ENCODE assay signal across 23 mouse cellular contexts in genomic region chr2:52639530-52639875, GRCm38 (mm10). TPM values are rescaled to one million over a fixed set of nuclear protein-coding genes. Genes with fewer than 3 reads are reported as not detected.
DNase-seq lines count a peak whose midpoint lies in the region; ATAC-seq and TF ChIP-seq lines count a peak whose summit lies in the region.
"Had no signal": no experiment of that assay in that cellular context is flagged by ENCODE, and none has a peak within 500 bp of the region (broad histone marks: within the 10 kb centered on the region; RNA-seq: fewer than 3 reads in every experiment).

No protein-coding gene starts in this region.

- no peak for TF ChIP-seq POLR2A in kidney, adult 2 months (IDR thresholded peaks at IDR 0.05; ENCODE audit: low read depth, low read length)
- TF ChIP-seq POLR2A in limb, embryonic 14.5 days (IDR thresholded peaks at IDR 0.05; ENCODE audit: borderline replicate concordance, extremely low read depth, insufficient read depth, insufficient read length), result no peak

- no peaks in the 10 kb centered on the region for H3K27me3 ChIP-seq in kidney, adult 2 months (replicated peaks; ENCODE audit: control insufficient read depth, insufficient read depth, low read length)
- H3K27me3 ChIP-seq in limb, embryonic 14.5 days (ENCODE audit: control insufficient read depth, insufficient read depth, low read length), result no peaks in the 10 kb centered on the region
- 0 out of 2 replicates have a peak, but pooled peaks cover 3% of the 10 kb centered on the region for H3K27me3 ChIP-seq in limb, embryonic 10.5 days (ENCODE audit: low read depth, poor library complexity, severe bottlenecking)
- H3K27me3 ChIP-seq in lung, embryonic 16.5 days (ENCODE audit: control insufficient read depth, insufficient read depth, low read depth, low read length), result no peaks in the 10 kb centered on the region
- H3K27me3 ChIP-seq in hindbrain, embryonic 16.5 days (replicated peaks; ENCODE audit: control insufficient read depth, insufficient read depth, low read length), result no peaks in the 10 kb centered on the region

- WGBS in kidney, adult 2 months, result 41% methylated on average over 4 of the region's 4 CpGs
- WGBS in limb, embryonic 14.5 days, result 49% methylated on average over 4 of the region's 4 CpGs
- 86% methylated on average over 4 of the region's 4 CpGs for WGBS in limb, embryonic 10.5 days
- 24% methylated on average over 4 of the region's 4 CpGs for WGBS in lung, embryonic 16.5 days
- 64% methylated on average over 4 of the region's 4 CpGs for WGBS in hindbrain, embryonic 16.5 days

- peak overlapping the region; percentile 55; the same call in 1 of the 2 replicates for H3K27ac ChIP-seq in kidney, adult 2 months (ENCODE audit: insufficient read depth, low read depth, low read length)
- no peak overlapping the region for H3K27ac ChIP-seq in limb, embryonic 14.5 days (replicated peaks; ENCODE audit: low read depth, low read length)
- no peak overlapping the region for H3K27ac ChIP-seq in limb, embryonic 10.5 days
- peak overlapping the region; percentile 5; the same call in 1 of the 2 replicates for H3K27ac ChIP-seq in lung, embryonic 16.5 days (ENCODE audit: low read length)
- no peak overlapping the region for H3K27ac ChIP-seq in hindbrain, embryonic 16.5 days (ENCODE audit: low read depth, low read length)
- H3K27ac ChIP-seq: embryonic facial prominence, embryonic 13.5 days; forebrain, embryonic 10.5 days; forebrain, embryonic 13.5 days; heart, adult 2 months; heart, embryonic 10.5 days; heart, embryonic 13.5 days; hindbrain, embryonic 14.5 days had no signal

- no peak for DNase-seq in kidney, adult 2 months
- DNase-seq in kidney, postnatal 36 days, result no peak
- peak; percentile 35 for DNase-seq in limb, embryonic 14.5 days (ENCODE audit: low spot score)
- DNase-seq in limb, embryonic 10.5 days (ENCODE audit: low spot score), result no peak
- no peak for DNase-seq in lung, postnatal 4 days
- DNase-seq: adrenal gland, adult 2 months; adrenal gland, postnatal 14 days; cerebellum, adult 11-12 months; gastrocnemius, postnatal 10 days; gastrocnemius, postnatal 36 days; heart, adult 2 months; heart, postnatal 14 days; heart, postnatal 4 days had no signal

- no peak overlapping the region for H3K4me2 ChIP-seq in limb, embryonic 14.5 days (replicated peaks; ENCODE audit: low read depth, low read length, severe bottlenecking)
- no peak overlapping the region for H3K4me2 ChIP-seq in lung, embryonic 16.5 days (ENCODE audit: low read depth, low read length)
- H3K4me2 ChIP-seq in hindbrain, embryonic 16.5 days (ENCODE audit: low read length), result no peak overlapping the region
- H3K4me2 ChIP-seq: embryonic facial prominence, embryonic 13.5 days; forebrain, embryonic 13.5 days; heart, embryonic 13.5 days; hindbrain, embryonic 14.5 days had no signal

- no peak overlapping the region for H3K4me3 ChIP-seq in kidney, adult 2 months (ENCODE audit: insufficient read depth, low read depth, low read length)
- H3K4me3 ChIP-seq in limb, embryonic 14.5 days (replicated peaks; ENCODE audit: low read length), result no peak overlapping the region
- no peak overlapping the region for H3K4me3 ChIP-seq in limb, embryonic 10.5 days
- H3K4me3 ChIP-seq in lung, embryonic 16.5 days (ENCODE audit: low read length), result no peak overlapping the region
- no peak overlapping the region for H3K4me3 ChIP-seq in hindbrain, embryonic 16.5 days (ENCODE audit: low read length)
- H3K4me3 ChIP-seq: embryonic facial prominence, embryonic 13.5 days; forebrain, embryonic 10.5 days; forebrain, embryonic 13.5 days; heart, adult 2 months; heart, embryonic 10.5 days; heart, embryonic 13.5 days had no signal

- no peak overlapping the region for H3K9ac ChIP-seq in limb, embryonic 14.5 days (ENCODE audit: low read depth, low read length, severe bottlenecking)
- H3K9ac ChIP-seq in lung, embryonic 16.5 days (ENCODE audit: low read length), result no peak overlapping the region
- H3K9ac ChIP-seq in hindbrain, embryonic 16.5 days (ENCODE audit: low read depth, low read length), result no peak overlapping the region
- H3K9ac ChIP-seq: embryonic facial prominence, embryonic 13.5 days; forebrain, embryonic 13.5 days; heart, embryonic 13.5 days; hindbrain, embryonic 14.5 days had no signal

- H3K9me3 ChIP-seq in limb, embryonic 14.5 days (ENCODE audit: control insufficient read depth, low read length), result no peaks in the 10 kb centered on the region
- no peaks in the 10 kb centered on the region for H3K9me3 ChIP-seq in limb, embryonic 10.5 days (replicated peaks)
- no peaks in the 10 kb centered on the region for H3K9me3 ChIP-seq in lung, embryonic 16.5 days (ENCODE audit: control insufficient read depth, low read length)
- H3K9me3 ChIP-seq in hindbrain, embryonic 16.5 days (ENCODE audit: control insufficient read depth, low read length), result no peaks in the 10 kb centered on the region
- H3K9me3 ChIP-seq: embryonic facial prominence, embryonic 13.5 days; forebrain, embryonic 10.5 days; forebrain, embryonic 13.5 days; heart, embryonic 10.5 days; heart, embryonic 13.5 days had no signal

- no peak for TF ChIP-seq CTCF in kidney, adult 2 months (conservative IDR thresholded peaks at IDR 0.05; ENCODE audit: insufficient read depth, insufficient read length, low read depth, low read length)

- H3K4me1 ChIP-seq in kidney, adult 2 months (ENCODE audit: control insufficient read depth, insufficient read depth, low read length), result no peaks in the 10 kb centered on the region
- H3K4me1 ChIP-seq in limb, embryonic 14.5 days (ENCODE audit: control insufficient read depth, insufficient read depth, low read length), result 0 out of 2 replicates have a peak, but pooled peaks cover 2% of the 10 kb centered on the region
- H3K4me1 ChIP-seq in limb, embryonic 10.5 days, result peaks cover 11% of the 10 kb centered on the region
- H3K4me1 ChIP-seq in lung, embryonic 16.5 days (replicated peaks; ENCODE audit: control insufficient read depth, insufficient read depth, low read length), result peaks cover 13% of the 10 kb centered on the region
- H3K4me1 ChIP-seq in hindbrain, embryonic 16.5 days (ENCODE audit: control insufficient read depth, insufficient read depth, low read depth, low read length), result no peaks in the 10 kb centered on the region

- no peaks in the 10 kb centered on the region for H3K36me3 ChIP-seq in kidney, adult 2 months (ENCODE audit: control insufficient read depth, insufficient read depth, low read length)
- H3K36me3 ChIP-seq in limb, embryonic 14.5 days (ENCODE audit: control insufficient read depth, insufficient read depth, low read length), result no peaks in the 10 kb centered on the region
- H3K36me3 ChIP-seq in limb, embryonic 10.5 days, result no peaks in the 10 kb centered on the region
- H3K36me3 ChIP-seq in lung, embryonic 16.5 days (ENCODE audit: control insufficient read depth, insufficient read depth, low read length), result no peaks in the 10 kb centered on the region
- no peaks in the 10 kb centered on the region for H3K36me3 ChIP-seq in hindbrain, embryonic 16.5 days (ENCODE audit: control insufficient read depth, insufficient read depth, low read length)
- H3K36me3 ChIP-seq: embryonic facial prominence, embryonic 13.5 days; forebrain, embryonic 10.5 days; heart, embryonic 10.5 days; heart, embryonic 13.5 days had no signal

- ATAC-seq in limb, embryonic 14.5 days (ENCODE audit: low FRiP score, low read depth), result no peak
- no peak for ATAC-seq in lung, embryonic 16.5 days (ENCODE audit: low read depth)
- no peak for ATAC-seq in hindbrain, embryonic 16.5 days
- ATAC-seq: CD4-positive, CD25-positive, alpha-beta regulatory T cell, adult 4 months; forebrain, embryonic 13.5 days; forebrain, embryonic 16.5 days had no signal

RNA-seq across cellular contexts. Expression of gene Cacnb4, which starts 37.1 kb away (rescaled TPM):
- polyA plus RNA-seq in kidney, adult 2 months (2012; rRNA removed), result 1.0 and 1.1 TPM in 2 replicates
- polyA plus RNA-seq in limb, embryonic 14.5 days (2012; rRNA removed), result 0.91 and 3.1 TPM in 2 replicates
- polyA plus RNA-seq in limb, embryonic 14.5 days (2014; fragmentation: Nextera tagmentation; extraction: Ambion mirVana), result 0.81 and 2.3 TPM in 2 replicates
- 0.29 and 0.56 TPM in 2 replicates for polyA plus RNA-seq in limb, embryonic 10.5 days (2016; fragmentation: Nextera tagmentation; extraction: Ambion mirVana)
- 0.98 and 1.1 TPM in 2 replicates for polyA plus RNA-seq in lung, embryonic 16.5 days (2015; fragmentation: Nextera tagmentation; extraction: Ambion mirVana)
- 13.6 and 13.9 TPM in 2 replicates for polyA plus RNA-seq in hindbrain, embryonic 16.5 days (2015; fragmentation: Nextera tagmentation; extraction: Ambion mirVana)
- polyA plus RNA-seq: adrenal gland, adult 2 months had no signal

Comparison
In these comparisons a context has a peak if more than half of its experiments do, and no peak if none do; other contexts are left out.
1. H3K27ac ChIP-seq: peak in kidney, adult 2 months (single experiment) and lung, embryonic 16.5 days (single experiment); none in limb, embryonic 14.5 days (single experiment), limb, embryonic 10.5 days (single experiment) and hindbrain, embryonic 16.5 days (single experiment).